Mouse (Mus musculus): ENCODE results near the gene Cdkn2d. TPM values are rescaled to one million over a fixed set of nuclear protein-coding genes. Genes with fewer than 3 reads are reported as not detected.
"Not testable (repeated sequence)": the region's sequence is repeated elsewhere in the genome, so short reads cannot be mapped to it uniquely, and the experiment has no call there.

The Cdkn2d gene
- total RNA-seq, 1 experiment from 2014 or later, result 74.5 TPM

GRCm38 (mm10) chr9:21260491-21261040, 30.6 kb downstream of the Cdkn2d start:
- ATAC-seq (ENCODE audit: extremely low read depth, insufficient number of reproducible peaks, low FRiP score, poor library complexity, severe bottlenecking), result no peak

GRCm38 (mm10) chr9:21256349-21256748, 34.9 kb downstream of the Cdkn2d start:
- ATAC-seq (ENCODE audit: extremely low read depth, insufficient number of reproducible peaks, low FRiP score, poor library complexity, severe bottlenecking), result not testable (repeated sequence)

- ATAC-seq (ENCODE audit: extremely low read depth, insufficient number of reproducible peaks, low FRiP score, poor library complexity, severe bottlenecking), result no peak
Measured at GRCm38 (mm10) chr9:21254690-21255089, 36.5 kb downstream of the Cdkn2d start.

- ATAC-seq (ENCODE audit: extremely low read depth, insufficient number of reproducible peaks, low FRiP score, poor library complexity, severe bottlenecking), result no peak
Measured at GRCm38 (mm10) chr9:21251116-21251735, 40.0 kb downstream of the Cdkn2d start.

- ATAC-seq (ENCODE audit: extremely low read depth, insufficient number of reproducible peaks, low FRiP score, poor library complexity, severe bottlenecking), result no peak
Measured at GRCm38 (mm10) chr9:21250509-21250908, 40.7 kb downstream of the Cdkn2d start.

- no peak for ATAC-seq (ENCODE audit: extremely low read depth, insufficient number of reproducible peaks, low FRiP score, poor library complexity, severe bottlenecking)
Measured at GRCm38 (mm10) chr9:21249629-21250508, 41.3 kb downstream of the Cdkn2d start.

GRCm38 (mm10) chr9:21248326-21248725, 42.9 kb downstream of the Cdkn2d start, which contains the start of gene S1pr5:
Gene S1pr5 (minus strand): TSS chr9:21248443.
- no peak for ATAC-seq (ENCODE audit: extremely low read depth, insufficient number of reproducible peaks, low FRiP score, poor library complexity, severe bottlenecking)

- ATAC-seq (ENCODE audit: extremely low read depth, insufficient number of reproducible peaks, low FRiP score, poor library complexity, severe bottlenecking), result no peak
Measured at GRCm38 (mm10) chr9:21246342-21246741, 44.9 kb downstream of the Cdkn2d start.

- ATAC-seq (ENCODE audit: extremely low read depth, insufficient number of reproducible peaks, low FRiP score, poor library complexity, severe bottlenecking), result no peak
Measured at GRCm38 (mm10) chr9:21245113-21245487, 46.1 kb downstream of the Cdkn2d start.

GRCm38 (mm10) chr9:21244428-21245112, 46.6 kb downstream of the Cdkn2d start:
- ATAC-seq (ENCODE audit: extremely low read depth, insufficient number of reproducible peaks, low FRiP score, poor library complexity, severe bottlenecking), result no peak

- no peak for ATAC-seq (ENCODE audit: extremely low read depth, insufficient number of reproducible peaks, low FRiP score, poor library complexity, severe bottlenecking)
Measured at GRCm38 (mm10) chr9:21243826-21244427, 47.3 kb downstream of the Cdkn2d start.

- ATAC-seq (ENCODE audit: extremely low read depth, insufficient number of reproducible peaks, low FRiP score, poor library complexity, severe bottlenecking), result peak; percentile 78
Measured at GRCm38 (mm10) chr9:21241343-21241742, 49.9 kb downstream of the Cdkn2d start.

GRCm38 (mm10) chr9:21239465-21239848, 51.8 kb downstream of the Cdkn2d start:
- ATAC-seq (ENCODE audit: extremely low read depth, insufficient number of reproducible peaks, low FRiP score, poor library complexity, severe bottlenecking), result no peak

GRCm38 (mm10) chr9:21238733-21239464, 52.3 kb downstream of the Cdkn2d start, which contains the start of gene Keap1:
Gene Keap1 (minus strand): TSS chr9:21239361.
- ATAC-seq (ENCODE audit: extremely low read depth, insufficient number of reproducible peaks, low FRiP score, poor library complexity, severe bottlenecking), result peak; percentile 30

Other genes starting within 250 kb of the Cdkn2d start
- gene Zglp1, start 224.3 kb downstream of the Cdkn2d start, total RNA-seq (2017), result not detected in 2 replicates
- 0.23 and 0.25 TPM in 2 replicates for gene Gm49373, start 218.3 kb downstream of the Cdkn2d start, total RNA-seq (2017)
- gene Fdx1l, start 217.8 kb downstream of the Cdkn2d start, total RNA-seq (2017), result 11.1 and 15.7 TPM in 2 replicates
- 4.7 TPM in 2 replicates for gene Gm38431, start 199.4 kb downstream of the Cdkn2d start, total RNA-seq (2017)
- 15.0 and 15.4 TPM in 2 replicates for gene Raver1, start 199.4 kb downstream of the Cdkn2d start, total RNA-seq (2017)
- gene Tyk2, start 160.2 kb downstream of the Cdkn2d start, total RNA-seq (2017), result 30.4 and 32.4 TPM in 2 replicates
- gene Cdc37, start 141.4 kb downstream of the Cdkn2d start, total RNA-seq (2017), result 117 and 133 TPM in 2 replicates
- 1.5 and 2.6 TPM in 2 replicates for gene Pde4a, start 125.7 kb downstream of the Cdkn2d start, total RNA-seq (2017)
- 25.0 and 29.5 TPM in 2 replicates for gene Keap1, start 52.0 kb downstream of the Cdkn2d start, total RNA-seq (2017)
- gene S1pr5, start 43.0 kb downstream of the Cdkn2d start, total RNA-seq (2017), result 4.7 and 5.9 TPM in 2 replicates
- 18.3 and 31.7 TPM in 2 replicates for gene Atg4d, start 26.1 kb downstream of the Cdkn2d start, total RNA-seq (2017)
- 175 and 178 TPM in 2 replicates for gene Kri1, start 3.4 kb downstream of the Cdkn2d start, total RNA-seq (2017)
- 7.6 and 13.6 TPM in 2 replicates for gene Ap1m2, start 20.9 kb upstream of the Cdkn2d start, total RNA-seq (2017)
- 269 and 279 TPM in 2 replicates for gene Slc44a2, start 29.3 kb upstream of the Cdkn2d start, total RNA-seq (2017)
- gene Ilf3, start 76.5 kb upstream of the Cdkn2d start, total RNA-seq (2017), result 58.2 and 67.9 TPM in 2 replicates
- gene Qtrt1, start 120.4 kb upstream of the Cdkn2d start, total RNA-seq (2017), result 19.4 and 22.7 TPM in 2 replicates
- gene Dnm2, start 133.5 kb upstream of the Cdkn2d start, total RNA-seq (2017), result 318 and 340 TPM in 2 replicates
- 4.4 and 5.3 TPM in 2 replicates for gene Tmed1, start 218.8 kb upstream of the Cdkn2d start, total RNA-seq (2017)
- 333 and 359 TPM in 2 replicates for gene AB124611, start 234.8 kb upstream of the Cdkn2d start, total RNA-seq (2017)

Data from neutrophil, adult 5-6 weeks (primary cell).